Mouse (Mus musculus): ENCODE data around the gene Cmklr1.

- TF ChIP-seq CTCF (IDR thresholded peaks at IDR 0.05; ENCODE audit: low read depth, low read length) (no peak), POLR2A (IDR thresholded peaks at IDR 0.05; ENCODE audit: borderline replicate concordance, low read depth, low read length) (no peak)
Measured at GRCm38 (mm10) chr5:113678743-113679452, 28.7 kb upstream of the Cmklr1 start.

All from bone marrow macrophage, adult 2 months (primary cell).